Mouse (Mus musculus): ENCODE measurements around the gene Numa1. TPM values are rescaled to one million over a fixed set of nuclear protein-coding genes. Genes with fewer than 3 reads are reported as not detected.

Numa1 gene
- polyA plus RNA-seq, 1 experiment from 2014 or later = 96.0 TPM

DNA sequence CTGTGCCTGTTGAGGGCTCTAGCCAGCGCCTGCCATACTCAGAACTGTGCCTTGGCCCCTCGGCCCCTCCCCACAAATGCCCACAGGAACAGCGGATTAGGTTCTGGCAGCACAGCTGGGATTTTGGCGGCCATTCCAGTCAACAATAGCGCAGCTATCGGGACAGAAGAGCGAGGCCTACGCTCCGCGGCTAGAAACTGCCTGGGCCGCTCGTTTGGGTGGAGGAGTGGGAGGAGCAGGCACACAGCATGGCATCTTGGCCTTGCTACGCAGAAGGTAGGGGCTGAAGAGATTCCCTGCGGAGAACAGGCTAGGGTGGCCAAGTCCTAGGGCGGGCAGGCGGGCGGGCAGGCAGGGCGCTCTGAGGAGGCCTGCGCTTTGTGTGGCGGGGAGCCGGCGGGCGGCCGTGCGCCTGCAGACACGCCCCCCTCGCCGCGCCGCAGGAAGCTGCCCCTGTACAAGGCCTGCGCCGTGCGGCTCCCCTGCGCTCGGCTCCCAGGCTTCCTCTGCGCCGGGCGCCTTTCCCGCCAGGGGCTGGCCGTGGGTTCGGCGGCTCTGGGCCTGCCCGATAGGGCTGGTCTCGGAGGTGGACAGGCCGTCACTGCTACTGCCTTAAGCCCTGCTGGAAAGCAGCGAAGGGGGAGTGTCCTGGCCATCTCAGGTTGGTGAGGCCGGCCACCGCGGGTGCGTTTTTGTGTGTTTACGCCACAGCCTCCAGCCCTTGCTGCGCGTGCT is 36.0 kb downstream of the Numa1 start:
- peak overlapping the region; percentile 79 for H3K4me3 ChIP-seq
- WGBS = under 1% methylated on average over 53 of the region's 53 CpGs
- H3K36me3 ChIP-seq (replicated peaks) = peaks cover 20% of the 10 kb centered on the region
- DNase-seq (ENCODE audit: extremely low spot score, low spot score) = peak; percentile 86
- H3K27ac ChIP-seq = peak overlapping the region; percentile 99
- no peaks in the 10 kb centered on the region for H3K27me3 ChIP-seq (ENCODE audit: poor library complexity, severe bottlenecking)
- no peaks in the 10 kb centered on the region for H3K9me3 ChIP-seq
- H3K4me1 ChIP-seq = peaks cover 64% of the 10 kb centered on the region

DNA sequence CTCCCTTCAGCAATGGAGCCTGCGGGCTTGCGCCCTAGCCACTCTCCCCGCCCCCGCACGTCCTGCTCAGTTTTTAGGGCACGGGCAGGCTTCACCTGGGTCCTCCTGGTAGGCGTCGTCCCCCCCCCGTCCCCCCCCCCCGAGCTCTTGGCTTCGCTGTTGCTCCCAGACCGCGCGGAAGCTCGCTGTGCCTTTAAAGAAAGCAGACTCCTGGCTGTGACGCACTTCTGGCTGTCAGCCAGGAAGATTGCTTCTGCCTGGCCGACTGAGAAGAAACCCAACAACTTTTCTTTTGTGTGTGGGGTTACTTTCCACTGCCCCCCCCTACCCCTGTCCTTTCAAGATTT is 36.5 kb downstream of the Numa1 start:
- Histone ChIP-seq H3K27me3 (ENCODE audit: poor library complexity, severe bottlenecking) (no peaks in the 10 kb centered on the region), H3K4me1 (peaks cover 64% of the 10 kb centered on the region), H3K4me3 (peak overlapping the region; percentile 79), H3K36me3 (replicated peaks) (peaks cover 26% of the 10 kb centered on the region), H3K9me3 (no peaks in the 10 kb centered on the region), H3K27ac (peak overlapping the region; percentile 99)
- WGBS = 0% methylated on average over 17 of the region's 17 CpGs
- peak; percentile 83 for DNase-seq (ENCODE audit: extremely low spot score, low spot score)

- Histone ChIP-seq H3K27me3 (ENCODE audit: poor library complexity, severe bottlenecking) (no peaks in the 10 kb centered on the region), H3K36me3 (replicated peaks) (peaks cover 30% of the 10 kb centered on the region), H3K9me3 (no peaks in the 10 kb centered on the region), H3K27ac (peak overlapping the region; percentile 99), H3K4me1 (peaks cover 64% of the 10 kb centered on the region), H3K4me3 (peak overlapping the region; percentile 79)
- 7% methylated on average over 19 of the region's 19 CpGs for WGBS
- peak; percentile 79 for DNase-seq (ENCODE audit: extremely low spot score, low spot score)
Measured at GRCm38 (mm10) chr7:101970821-101971461, 37.0 kb downstream of the Numa1 start.

DNA sequence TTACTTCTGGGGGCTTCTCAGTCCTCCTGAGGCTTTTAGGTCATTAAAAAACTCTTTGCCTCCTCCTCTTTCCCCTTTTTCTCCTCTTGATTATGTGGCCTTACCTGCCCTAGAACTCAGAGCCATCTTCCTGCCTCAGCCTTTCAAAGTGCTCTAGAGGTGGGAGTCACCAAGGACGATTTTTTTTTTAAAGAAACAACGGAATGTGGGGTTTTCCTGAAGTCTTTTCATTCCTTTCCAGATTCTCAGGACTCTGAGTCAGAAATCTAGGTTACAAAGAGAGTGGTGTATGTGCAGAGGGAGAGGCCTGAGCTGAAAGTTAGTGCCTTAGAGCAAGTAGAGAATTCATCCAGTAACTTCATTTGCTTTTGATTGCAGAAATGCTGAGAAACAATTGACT is 37.8 kb downstream of the Numa1 start:
- H3K4me3 ChIP-seq = peak overlapping the region; percentile 79
- peaks cover 38% of the 10 kb centered on the region for H3K36me3 ChIP-seq (replicated peaks)
- H3K27ac ChIP-seq = peak overlapping the region; percentile 99
- H3K27me3 ChIP-seq (ENCODE audit: poor library complexity, severe bottlenecking) = no peaks in the 10 kb centered on the region
- WGBS = 63% methylated on average over 2 of the region's 2 CpGs
- DNase-seq (ENCODE audit: extremely low spot score, low spot score) = no peak
- H3K4me1 ChIP-seq = peaks cover 64% of the 10 kb centered on the region
- no peaks in the 10 kb centered on the region for H3K9me3 ChIP-seq

- Histone ChIP-seq H3K4me1 (peaks cover 56% of the 10 kb centered on the region), H3K27me3 (ENCODE audit: poor library complexity, severe bottlenecking) (no peaks in the 10 kb centered on the region), H3K27ac (peak overlapping the region; percentile 44; the same call in 1 of the 2 replicates), H3K36me3 (replicated peaks) (peaks cover 48% of the 10 kb centered on the region), H3K4me3 (no peak overlapping the region), H3K9me3 (no peaks in the 10 kb centered on the region)
- 63% methylated on average over 3 of the region's 3 CpGs for WGBS
- no peak for DNase-seq (ENCODE audit: extremely low spot score, low spot score)
Measured at GRCm38 (mm10) chr7:101973730-101974129, 39.8 kb downstream of the Numa1 start.

GRCm38 (mm10) chr7:101974505-101974904 is 40.6 kb downstream of the Numa1 start:
- Histone ChIP-seq H3K9me3 (no peaks in the 10 kb centered on the region), H3K4me3 (no peak overlapping the region), H3K36me3 (replicated peaks) (peaks cover 52% of the 10 kb centered on the region), H3K4me1 (peaks cover 49% of the 10 kb centered on the region), H3K27ac (peak overlapping the region; percentile 60; the same call in 1 of the 2 replicates), H3K27me3 (ENCODE audit: poor library complexity, severe bottlenecking) (no peaks in the 10 kb centered on the region)
- WGBS = 63% methylated on average over 2 of the region's 2 CpGs
- no peak for DNase-seq (ENCODE audit: extremely low spot score, low spot score)

DNA sequence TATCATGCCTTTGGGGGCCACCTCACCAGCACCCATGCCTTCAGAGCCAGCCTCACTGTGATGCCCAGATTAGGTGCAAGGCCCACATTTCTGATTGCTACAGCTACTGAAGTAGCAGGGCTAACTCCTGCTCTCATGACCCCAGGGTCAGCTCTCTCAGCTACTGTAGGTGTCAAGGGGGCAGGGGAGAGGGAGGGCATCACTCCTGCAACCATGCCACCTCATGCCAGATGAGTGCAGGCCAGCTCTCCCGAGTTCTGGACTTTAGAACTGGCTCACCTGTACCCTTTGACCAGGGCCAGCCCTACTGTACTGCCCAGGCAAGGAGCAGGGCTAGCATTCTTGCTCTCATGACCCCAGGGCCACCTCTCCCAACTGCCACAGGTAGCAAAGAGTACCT is 48.8 kb downstream of the Numa1 start:
- peaks cover 74% of the 10 kb centered on the region for H3K36me3 ChIP-seq (replicated peaks)
- no peak overlapping the region for H3K4me3 ChIP-seq
- H3K27me3 ChIP-seq (ENCODE audit: poor library complexity, severe bottlenecking) = no peaks in the 10 kb centered on the region
- no peaks in the 10 kb centered on the region for H3K9me3 ChIP-seq
- H3K27ac ChIP-seq = no peak overlapping the region
- 93% methylated on average over 1 of the region's 1 CpGs for WGBS
- DNase-seq (ENCODE audit: extremely low spot score, low spot score) = no peak
- no peaks in the 10 kb centered on the region for H3K4me1 ChIP-seq

DNA sequence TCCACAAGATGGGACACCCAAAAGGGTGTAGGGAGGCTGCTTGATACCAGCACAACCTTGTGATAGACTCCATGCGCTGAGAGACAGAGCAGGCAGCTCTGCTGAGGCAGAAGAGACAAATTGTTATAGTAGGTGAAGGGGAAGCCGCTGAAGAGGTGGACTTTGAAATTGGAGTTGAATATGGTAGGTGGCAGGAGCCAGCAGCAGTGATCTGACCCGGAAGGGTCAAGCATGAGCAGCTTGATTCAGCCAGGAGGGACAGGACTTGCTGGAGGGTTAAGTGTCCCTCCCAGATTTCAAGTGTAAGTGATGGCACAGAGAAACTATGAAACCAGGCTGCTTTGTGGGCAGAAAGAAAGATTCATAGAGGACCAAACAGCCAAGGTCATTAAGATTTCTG is 51.2 kb downstream of the Numa1 start:
- WGBS = 93% methylated on average over 3 of the region's 3 CpGs
- Histone ChIP-seq H3K4me1 (no peaks in the 10 kb centered on the region), H3K4me3 (no peak overlapping the region), H3K27ac (no peak overlapping the region), H3K9me3 (no peaks in the 10 kb centered on the region), H3K27me3 (ENCODE audit: poor library complexity, severe bottlenecking) (no peaks in the 10 kb centered on the region), H3K36me3 (replicated peaks) (peaks cover 88% of the 10 kb centered on the region)
- no peak for DNase-seq (ENCODE audit: extremely low spot score, low spot score)

- Histone ChIP-seq H3K9me3 (no peaks in the 10 kb centered on the region), H3K27ac (no peak overlapping the region), H3K4me3 (no peak overlapping the region), H3K36me3 (replicated peaks) (peaks cover 100% of the 10 kb centered on the region), H3K27me3 (ENCODE audit: poor library complexity, severe bottlenecking) (no peaks in the 10 kb centered on the region), H3K4me1 (no peaks in the 10 kb centered on the region)
- WGBS = 92% methylated on average over 3 of the region's 3 CpGs
- no peak for DNase-seq (ENCODE audit: extremely low spot score, low spot score)
Measured at GRCm38 (mm10) chr7:101994241-101994640, 60.3 kb downstream of the Numa1 start.

- H3K4me3 ChIP-seq = no peak overlapping the region
- H3K4me1 ChIP-seq = no peaks in the 10 kb centered on the region
- H3K27ac ChIP-seq = 0 out of 2 replicates have a peak overlapping the region, but pooled peaks have one; percentile 21
- peaks cover 100% of the 10 kb centered on the region for H3K36me3 ChIP-seq (replicated peaks)
- no peaks in the 10 kb centered on the region for H3K9me3 ChIP-seq
- 79% methylated on average over 14 of the region's 14 CpGs for WGBS
- peak; percentile 65 for DNase-seq (ENCODE audit: extremely low spot score, low spot score)
- no peaks in the 10 kb centered on the region for H3K27me3 ChIP-seq (ENCODE audit: poor library complexity, severe bottlenecking)
Measured at GRCm38 (mm10) chr7:101998194-101998927, 64.5 kb downstream of the Numa1 start.

GRCm38 (mm10) chr7:101999461-102000151 is 65.7 kb downstream of the Numa1 start:
- H3K9me3 ChIP-seq = no peaks in the 10 kb centered on the region
- no peaks in the 10 kb centered on the region for H3K27me3 ChIP-seq (ENCODE audit: poor library complexity, severe bottlenecking)
- H3K4me3 ChIP-seq = no peak overlapping the region
- H3K27ac ChIP-seq = no peak overlapping the region
- no peaks in the 10 kb centered on the region for H3K4me1 ChIP-seq
- H3K36me3 ChIP-seq (replicated peaks) = peaks cover 100% of the 10 kb centered on the region
- no peak for DNase-seq (ENCODE audit: extremely low spot score, low spot score)
- WGBS = 95% methylated on average over 15 of the region's 15 CpGs

DNA sequence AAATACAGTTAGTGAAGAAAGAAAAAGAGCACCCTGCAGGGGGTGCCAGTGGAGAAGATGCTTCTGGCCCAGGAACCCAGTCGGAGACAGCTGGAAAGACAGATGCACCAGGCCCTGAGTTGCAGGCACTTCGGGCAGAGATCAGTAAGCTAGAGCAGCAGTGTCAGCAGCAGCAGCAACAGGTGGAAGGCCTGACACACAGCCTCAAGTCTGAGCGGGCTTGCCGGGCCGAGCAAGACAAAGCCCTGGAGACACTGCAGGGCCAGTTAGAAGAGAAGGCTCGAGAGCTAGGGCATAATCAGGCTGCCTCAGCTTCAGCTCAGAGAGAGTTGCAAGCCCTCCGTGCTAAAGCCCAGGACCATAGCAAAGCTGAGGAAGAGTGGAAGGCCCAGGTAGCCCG is 66.4 kb downstream of the Numa1 start:
- 92% methylated on average over 8 of the region's 8 CpGs for WGBS
- no peak overlapping the region for H3K27ac ChIP-seq
- no peaks in the 10 kb centered on the region for H3K9me3 ChIP-seq
- H3K4me3 ChIP-seq = no peak overlapping the region
- no peaks in the 10 kb centered on the region for H3K27me3 ChIP-seq (ENCODE audit: poor library complexity, severe bottlenecking)
- peaks cover 100% of the 10 kb centered on the region for H3K36me3 ChIP-seq (replicated peaks)
- H3K4me1 ChIP-seq = no peaks in the 10 kb centered on the region
- no peak for DNase-seq (ENCODE audit: extremely low spot score, low spot score)

Measured in forebrain, embryonic 10.5 days (tissue).